Mouse (Mus musculus): ENCODE results near the gene Il21r.
A peak's percentile ranks its signal among the peaks of the same experiment; 100 is the strongest.

Il21r gene

DNA sequence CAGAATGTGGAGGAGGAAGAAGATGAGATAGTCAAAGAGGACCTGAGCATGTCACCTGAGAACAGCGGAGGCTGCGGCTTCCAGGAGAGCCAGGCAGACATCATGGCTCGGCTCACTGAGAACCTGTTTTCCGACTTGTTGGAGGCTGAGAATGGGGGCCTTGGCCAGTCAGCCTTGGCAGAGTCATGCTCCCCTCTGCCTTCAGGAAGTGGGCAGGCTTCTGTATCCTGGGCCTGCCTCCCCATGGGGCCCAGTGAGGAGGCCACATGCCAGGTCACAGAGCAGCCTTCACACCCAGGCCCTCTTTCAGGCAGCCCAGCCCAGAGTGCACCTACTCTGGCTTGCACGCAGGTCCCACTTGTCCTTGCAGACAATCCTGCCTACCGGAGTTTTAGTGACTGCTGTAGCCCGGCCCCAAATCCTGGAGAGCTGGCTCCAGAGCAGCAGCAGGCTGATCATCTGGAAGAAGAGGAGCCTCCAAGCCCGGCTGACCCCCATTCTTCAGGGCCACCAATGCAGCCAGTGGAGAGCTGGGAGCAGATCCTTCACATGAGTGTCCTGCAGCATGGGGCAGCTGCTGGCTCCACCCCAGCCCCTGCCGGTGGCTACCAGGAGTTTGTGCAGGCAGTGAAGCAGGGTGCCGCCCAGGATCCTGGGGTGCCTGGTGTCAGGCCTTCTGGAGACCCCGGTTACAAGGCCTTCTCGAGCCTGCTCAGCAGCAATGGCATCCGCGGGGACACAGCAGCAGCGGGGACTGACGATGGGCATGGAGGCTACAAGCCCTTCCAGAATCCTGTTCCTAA is 27.3 kb upstream of the Il21r start:
- no peak for DNase-seq

DNA sequence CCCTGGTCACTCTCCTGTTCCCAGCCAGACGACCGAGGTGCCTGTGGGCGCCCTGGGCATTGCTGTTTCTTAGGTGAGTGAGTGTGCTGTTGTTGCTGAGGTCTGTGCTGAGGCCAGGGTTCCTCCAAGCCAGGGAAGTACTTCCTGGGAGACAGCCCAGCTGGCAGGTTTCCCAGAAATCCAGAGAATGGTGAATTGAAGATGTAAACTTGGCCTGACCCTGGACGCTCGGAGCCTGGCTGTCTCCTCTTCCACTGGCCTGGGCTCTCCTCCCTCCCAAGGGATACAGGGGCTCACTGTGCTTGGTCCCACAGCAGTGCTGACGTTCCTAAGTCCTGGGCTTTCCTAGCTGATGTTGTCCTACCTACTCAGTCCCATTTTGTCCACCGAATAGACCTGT is 26.2 kb upstream of the Il21r start:
- peak in 1 of 2 experiments; percentile 37 for DNase-seq

DNA sequence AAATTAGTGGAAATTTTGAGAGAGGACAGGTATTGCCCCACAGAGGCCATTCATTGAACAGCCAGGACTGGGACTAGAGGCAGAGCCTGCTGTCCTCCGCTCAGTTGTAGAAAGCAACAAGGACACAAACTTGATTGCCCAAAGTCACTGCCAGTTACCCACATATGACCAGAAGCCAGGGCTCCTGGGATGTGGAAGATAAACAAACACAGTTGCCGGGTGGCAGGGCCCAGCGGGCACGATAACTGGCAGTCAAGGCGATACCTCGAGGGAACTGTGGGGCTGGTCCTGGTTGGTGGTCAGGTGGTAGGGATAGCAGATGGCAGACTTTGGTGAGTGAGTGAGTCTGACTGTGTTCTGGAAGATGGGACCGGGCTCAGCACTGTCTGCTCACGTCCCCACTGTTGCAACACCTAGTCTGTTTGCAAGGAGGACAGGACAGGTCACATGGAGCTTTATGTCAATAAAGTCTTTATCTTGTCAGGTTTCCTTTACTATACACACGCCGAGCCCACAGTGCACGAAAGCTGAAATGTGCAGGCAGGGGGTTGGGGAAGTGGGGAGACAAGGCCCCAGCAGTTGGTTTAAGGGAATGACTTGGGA is 25.6 kb upstream of the Il21r start:
- DNase-seq = peak; percentile 12 to 24

DNA sequence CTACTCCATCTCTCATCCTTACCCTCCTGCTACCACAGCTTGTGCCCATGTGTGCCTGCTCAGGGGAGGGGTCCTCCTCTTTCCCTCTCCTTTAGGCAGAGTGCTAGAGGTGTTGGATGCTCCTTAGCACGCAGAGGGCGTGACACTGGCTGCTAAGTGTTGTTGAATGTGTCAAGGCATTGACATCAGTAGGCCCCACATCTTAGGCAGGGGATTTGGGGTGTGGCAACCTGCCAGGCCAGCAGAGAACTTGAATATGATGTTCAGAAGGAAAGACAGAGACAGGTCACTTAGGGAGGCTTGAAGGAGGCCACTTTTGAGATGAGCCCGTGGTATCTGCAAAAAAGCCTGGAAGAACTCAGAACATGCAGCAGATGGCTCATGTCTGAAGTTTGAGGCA is 25.1 kb upstream of the Il21r start:
- no peak for DNase-seq

DNA sequence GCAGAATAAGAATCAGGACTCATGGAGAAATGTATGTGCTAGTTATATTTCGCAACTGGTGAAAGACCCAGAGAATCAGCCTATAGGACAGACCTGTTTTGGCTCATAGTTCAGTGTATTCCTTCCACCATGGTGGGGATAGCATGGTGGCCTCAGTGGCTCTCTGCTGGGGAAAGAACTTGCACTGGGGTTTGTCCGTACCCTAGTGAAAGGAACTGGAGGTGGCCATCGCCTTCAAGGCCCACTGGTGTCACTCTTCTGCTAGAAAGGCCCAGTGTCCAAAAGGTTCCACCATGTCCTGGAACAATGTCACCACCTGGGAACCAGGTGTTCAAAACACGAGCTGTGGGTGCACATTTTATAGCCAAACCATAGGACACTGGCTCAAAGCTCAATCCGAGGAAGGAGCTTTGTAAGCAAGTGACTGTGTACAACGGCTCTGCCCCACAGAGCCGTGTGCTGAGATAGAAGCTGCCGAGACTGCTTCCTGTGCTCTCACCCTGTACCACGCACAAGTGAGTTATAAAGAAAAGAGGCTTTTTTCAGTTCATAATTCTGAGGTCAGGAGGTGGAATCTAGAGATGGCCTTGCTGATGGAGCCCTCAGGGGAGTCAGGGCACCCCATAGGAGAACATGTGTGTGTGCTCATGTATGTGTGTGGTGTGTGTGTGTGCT is 23.5 kb upstream of the Il21r start:
- DNase-seq = no peak

DNA sequence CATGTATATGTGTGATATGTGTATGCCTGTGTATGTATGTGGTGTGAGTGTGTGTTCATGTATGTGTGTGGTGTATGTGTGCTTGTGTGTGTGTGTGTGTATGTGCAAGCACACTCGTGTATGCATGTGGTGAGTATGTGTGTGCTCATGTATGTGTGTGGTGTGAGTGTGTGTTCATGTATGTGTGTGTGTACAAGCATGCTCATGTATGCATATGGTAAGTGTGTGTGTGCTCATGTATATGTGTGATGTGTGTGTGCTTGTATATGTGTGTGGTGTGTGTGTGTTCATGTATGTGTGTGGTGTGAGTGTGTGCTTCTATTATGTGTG is 23.0 kb upstream of the Il21r start:
- DNase-seq = no peak

DNA sequence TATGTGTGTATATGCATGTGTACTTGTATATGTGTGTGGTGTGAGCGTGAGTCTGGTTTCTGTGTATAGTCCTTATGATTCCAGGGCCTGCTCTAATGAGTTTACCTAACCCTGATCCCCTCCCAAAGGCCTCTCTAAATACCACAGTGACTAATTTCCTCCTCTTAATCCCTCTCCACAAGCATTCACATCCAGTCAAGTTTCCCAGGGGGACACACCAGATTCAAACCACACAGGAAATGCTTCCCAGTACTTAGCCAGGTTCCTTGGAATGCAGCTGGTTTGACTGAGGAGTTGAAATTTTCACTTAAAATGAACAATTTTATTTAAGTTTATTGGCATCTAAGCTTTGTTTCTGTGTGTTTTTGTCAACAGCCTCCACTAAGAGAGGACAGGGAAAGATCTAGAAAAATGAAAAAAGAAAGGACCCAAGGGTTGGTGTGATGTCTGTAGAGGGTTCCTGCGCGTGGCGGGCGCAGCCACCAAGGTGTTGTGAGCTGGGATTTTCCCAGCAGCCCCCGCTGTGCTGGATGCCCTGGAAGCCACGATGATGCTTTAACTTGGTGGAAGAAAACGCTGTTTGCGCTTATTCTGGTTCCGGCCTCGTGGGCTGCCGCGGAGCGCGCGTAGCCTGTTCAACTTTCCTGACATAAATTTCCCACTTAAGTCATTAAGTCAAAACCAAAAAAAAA is 22.5 kb upstream of the Il21r start:
- peak; percentile 14 to 16 for DNase-seq

DNA sequence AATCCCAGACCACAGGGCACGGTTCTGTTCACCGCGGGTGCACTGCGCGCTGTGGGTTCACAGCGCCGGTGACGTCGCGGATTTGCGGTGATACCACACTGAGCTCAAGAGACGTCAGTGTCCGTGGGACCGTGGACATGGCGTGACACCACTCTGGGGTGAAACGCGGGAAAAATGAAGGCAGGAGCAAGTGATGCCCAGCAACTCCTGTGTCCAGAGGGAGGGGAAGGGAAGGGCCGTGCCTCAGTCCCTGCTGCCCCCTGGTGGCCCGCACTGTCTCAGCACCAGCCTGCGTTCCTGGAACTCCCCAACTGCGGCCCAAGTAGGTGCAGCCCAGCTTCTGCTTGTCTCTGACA is 21.9 kb upstream of the Il21r start:
- peak; percentile 88 for DNase-seq

DNA sequence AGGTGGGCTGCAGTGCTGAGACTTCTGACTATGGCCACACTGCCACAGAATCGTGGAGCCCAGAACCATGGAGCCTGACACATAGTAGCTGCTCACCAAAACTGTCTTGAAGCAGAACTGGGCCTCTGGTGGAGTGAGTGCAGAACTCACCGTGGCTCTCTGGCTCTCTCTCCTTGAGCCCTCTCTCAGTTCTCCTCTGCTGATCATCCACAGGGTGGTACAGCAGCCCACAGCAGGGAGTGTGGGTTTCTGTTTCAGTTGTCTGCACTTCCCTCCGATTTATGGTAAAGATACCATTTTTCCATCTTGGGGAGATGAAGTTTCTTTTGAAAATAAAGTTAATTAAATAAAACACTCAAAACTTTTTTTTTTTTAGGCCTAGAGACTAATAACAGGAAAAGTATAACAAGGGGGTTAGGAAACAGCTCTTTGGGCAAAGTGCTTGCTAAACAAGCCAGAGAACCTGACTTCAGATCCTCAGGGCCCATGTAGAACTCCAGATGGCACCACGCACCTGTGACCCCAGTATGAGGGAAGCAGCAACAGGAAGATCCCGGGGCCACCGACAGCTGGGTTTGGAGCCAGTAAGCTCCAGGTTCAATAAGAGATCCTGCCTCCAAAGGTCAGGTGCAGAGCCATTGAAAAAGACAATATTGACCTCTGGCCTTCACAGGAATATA is 19.8 kb upstream of the Il21r start:
- DNase-seq = no peak

DNA sequence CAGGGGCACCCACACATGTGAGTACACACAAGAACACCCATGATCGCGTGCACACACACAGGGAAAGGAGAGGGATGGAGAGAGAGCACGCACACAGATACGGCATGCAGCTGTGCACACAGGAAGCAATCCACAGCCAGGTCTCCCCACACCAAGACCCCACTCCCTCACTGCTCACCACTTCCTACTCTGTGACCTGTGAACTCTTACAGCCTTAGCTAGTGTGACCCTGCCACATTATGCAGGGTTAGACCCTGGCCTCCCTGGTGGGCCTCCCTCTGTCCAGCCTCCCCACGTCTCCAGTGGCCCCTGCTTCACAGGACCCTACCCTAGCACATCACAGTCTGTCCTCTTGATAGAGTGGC is 19.2 kb upstream of the Il21r start:
- no peak for DNase-seq

DNA sequence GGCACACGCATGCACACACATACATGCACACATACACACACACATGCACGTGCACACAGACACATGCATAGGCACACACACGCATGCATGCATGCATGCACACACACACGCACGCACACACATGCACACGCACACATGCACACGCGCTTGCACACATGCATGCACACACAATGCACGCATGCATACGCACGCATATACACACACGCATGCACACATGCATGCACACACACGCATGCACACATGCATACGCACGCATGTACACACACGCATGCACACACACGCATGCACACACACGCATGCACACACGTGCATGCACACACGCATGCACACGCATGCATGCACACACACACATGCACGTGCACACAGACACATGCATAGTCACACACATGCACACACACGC is 16.9 kb upstream of the Il21r start:
- no peak for DNase-seq

DNA sequence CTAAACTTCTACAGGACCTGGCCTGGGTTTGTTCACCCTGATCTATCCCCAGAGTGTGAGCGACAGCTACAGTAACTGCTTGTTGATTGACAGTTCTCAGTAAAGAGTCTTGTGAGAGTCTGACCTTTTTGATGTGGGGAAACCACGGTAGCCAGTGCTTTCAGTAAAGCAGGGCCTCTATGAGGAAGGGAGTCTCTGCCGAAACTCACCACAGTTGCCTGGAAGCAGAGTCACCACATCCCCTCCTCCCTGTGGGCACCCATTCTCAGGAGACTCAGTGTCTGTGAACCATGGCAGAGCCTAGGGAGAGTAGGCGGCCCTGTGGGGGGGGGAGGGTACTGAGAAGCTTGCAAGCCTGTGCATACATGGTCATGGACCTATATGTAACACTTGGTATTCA is 14.5 kb upstream of the Il21r start:
- DNase-seq = no peak

DNA sequence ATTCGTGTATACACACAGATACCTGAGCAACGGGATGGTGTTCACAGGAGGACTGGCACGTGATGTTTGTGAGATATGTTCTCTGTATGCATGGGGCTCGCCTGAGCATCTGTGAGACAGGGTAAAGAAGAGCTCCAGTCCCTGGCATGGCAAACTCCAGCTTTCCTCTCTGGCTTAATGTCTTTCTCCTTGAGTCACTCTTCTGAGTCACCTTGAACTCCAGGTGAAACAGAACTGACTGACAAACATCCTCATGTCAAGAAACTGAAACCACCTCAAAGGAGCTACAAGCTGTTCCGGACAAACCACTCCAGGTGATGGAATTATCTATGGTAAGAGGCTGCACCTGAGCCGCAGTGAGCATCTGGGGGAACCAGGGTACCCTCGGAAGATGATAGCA is 13.3 kb upstream of the Il21r start:
- DNase-seq = no peak

DNA sequence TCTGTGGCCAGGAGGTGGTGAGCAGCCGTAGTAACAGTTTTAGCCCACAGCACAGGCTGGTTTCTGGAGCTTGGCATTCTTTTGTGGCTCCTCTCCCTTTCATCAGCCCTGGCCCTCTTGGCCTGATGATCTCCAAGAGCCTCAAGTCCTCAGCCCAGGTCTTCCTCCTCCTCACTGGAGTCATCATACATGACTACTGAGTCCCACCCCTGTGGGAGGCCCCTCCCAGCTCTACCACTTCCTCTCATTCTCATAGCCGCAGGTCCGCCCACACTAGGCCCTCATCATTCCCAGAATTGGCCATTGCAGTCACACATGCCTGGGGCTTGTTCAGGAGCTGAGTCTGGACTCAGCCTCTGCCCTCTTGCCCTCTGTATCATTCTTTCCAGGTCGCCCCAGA is 9.4 kb upstream of the Il21r start:
- no peak for DNase-seq

DNA sequence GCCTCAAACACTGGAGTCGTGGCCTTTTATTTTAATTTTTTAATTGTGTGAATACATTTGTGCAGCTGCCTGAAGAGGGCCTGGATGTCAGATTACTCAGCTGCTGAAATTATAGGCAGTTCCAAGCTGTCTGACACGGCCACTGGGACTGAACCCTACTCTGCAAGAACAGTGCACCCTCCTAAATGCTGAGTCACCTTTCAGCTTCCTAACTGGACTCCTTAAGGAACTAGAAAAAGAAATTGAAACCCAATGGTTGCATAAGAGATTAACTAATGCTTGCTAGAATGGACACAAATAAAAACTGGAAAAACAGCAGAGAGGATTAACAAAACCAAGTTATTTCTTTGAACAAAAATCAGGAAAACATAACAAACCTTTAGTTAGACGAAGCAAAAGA is 6.8 kb upstream of the Il21r start:
- no peak for DNase-seq

DNA sequence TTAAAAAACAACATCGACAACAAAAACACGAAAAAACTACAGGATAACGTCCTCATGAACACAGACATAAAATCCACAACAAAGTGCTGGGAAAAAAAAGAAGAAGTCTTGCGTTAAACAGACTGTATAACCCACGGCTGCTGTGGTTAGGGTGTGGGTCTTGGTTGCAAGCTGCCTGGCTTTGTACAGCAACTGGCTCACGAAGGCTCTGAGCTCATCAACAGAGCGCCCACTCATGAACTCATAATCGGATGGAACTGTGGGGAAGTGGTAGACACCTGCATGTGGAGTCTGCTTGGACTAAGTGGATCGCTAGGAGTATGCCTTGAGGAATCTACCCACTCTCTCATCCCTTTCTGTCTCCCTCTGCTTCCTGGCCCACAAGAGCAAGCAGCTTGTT is 6.1 kb upstream of the Il21r start:
- DNase-seq = no peak

DNA sequence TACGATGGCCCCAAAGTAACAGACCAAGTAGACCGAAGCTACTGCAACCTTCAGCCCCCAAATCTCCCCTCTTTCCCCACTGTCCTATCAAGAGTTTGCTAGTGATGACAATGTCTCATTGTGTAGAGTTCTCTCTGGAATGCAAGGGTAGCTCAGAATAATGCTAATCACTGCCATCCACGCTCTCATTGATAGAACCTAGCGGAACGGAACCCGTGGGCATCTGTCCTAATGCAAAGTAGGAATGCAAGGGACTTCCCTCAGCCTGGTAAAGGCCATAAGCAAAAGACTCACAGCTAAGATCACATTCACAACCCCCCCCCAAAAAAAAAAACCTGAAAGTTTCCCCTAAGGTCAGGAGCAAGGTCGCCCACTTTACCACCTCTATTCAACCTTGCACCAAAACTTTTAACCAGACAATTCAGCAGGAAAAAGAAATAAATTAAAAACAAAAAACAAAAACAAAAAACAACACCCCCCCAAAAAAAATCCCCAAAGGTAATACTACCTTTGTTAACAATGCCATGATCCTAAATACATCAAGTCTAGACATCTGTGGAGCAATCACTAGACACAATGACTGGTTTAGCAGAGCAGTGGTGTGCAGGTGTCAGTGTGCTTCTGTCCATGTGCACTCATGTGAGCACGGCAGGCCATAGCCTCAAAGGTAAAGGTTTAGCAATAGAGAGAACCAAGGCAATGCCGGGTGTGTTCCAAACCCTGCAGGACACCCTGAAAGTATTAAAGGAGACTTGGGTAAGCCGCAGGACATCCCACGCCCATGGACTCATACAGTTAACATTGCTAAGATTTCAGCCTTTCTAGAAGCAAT is 5.5 kb upstream of the Il21r start:
- no peak for DNase-seq

DNA sequence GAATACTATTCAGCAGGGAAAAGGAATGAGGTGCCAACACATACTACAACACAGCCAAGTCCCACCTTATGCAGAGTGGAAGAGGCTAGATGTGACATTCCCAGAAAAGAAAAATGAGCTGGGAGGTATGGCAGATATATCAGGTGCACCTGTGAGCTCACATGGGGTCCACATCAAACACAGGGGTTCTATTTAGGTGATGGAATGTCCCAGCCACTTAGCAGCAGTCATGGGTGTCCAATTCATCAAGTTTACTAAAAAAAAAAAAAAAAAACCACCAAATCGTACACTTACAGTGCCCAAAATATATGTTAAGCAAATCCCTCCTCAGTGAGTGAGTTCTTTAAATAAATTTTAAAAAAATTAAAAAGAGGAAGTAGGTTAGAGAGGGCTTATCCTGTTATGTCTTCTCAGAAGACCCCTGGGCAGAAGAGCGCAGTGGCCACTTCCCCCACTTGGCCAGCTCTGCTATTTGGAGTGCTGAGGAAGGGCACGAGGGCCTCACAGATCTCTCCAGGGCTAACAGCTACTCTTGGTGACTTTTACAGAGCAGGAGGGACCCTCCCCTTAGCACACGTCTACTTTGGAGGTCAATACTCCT is 3.8 kb upstream of the Il21r start:
- DNase-seq = no peak

DNA sequence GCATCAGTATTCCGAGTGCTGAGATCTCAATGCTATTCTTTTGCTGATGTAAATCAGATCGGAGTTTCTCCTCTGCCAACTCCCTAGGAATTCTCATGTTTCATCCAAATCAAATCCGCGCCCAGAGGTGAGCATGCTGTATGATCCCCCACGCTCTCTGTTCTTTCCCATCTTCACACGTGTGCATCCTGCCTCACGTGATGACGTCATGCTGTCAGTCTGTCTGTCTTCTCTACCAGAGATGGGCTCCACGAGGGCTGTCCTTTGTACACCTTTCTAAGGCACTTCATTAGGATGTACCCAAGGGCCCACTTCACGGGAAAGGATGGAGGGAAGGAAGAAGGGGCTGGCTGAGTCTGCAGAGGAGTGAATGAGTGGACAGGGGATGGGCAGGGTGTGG is 3.1 kb upstream of the Il21r start:
- DNase-seq = no peak

DNA sequence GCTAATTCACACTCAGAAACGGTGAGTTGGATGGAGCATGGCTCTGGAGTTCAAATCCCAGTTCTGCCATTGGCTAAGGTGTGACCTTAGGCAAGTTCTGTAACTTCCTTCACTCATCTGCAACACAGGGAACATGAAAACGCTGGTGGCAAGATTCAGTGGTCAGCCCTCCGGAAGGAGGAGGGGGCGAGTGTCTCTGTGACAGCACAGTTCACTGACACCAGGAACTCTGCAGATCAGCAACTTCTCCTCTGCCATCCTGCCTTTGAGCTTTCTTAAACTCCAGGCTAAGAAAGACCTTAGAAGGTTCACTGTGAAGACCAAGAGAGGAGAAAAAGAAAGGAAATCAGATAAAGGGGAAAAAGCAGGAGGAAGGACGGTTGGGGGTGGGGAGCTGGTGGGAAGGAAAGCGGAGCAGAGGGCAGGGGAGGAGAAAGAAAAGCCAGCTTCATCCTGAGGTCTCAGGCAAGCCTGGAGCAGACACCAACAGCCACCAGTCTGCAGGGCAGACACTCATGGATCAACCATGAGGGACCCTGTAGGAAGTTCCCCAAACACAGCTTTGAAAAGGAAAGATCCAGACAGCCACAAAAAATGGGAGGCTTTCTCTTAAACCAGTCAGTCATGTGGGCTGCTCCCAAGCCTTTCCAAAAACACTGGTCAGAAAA is 2.5 kb upstream of the Il21r start:
- DNase-seq = no peak

DNA sequence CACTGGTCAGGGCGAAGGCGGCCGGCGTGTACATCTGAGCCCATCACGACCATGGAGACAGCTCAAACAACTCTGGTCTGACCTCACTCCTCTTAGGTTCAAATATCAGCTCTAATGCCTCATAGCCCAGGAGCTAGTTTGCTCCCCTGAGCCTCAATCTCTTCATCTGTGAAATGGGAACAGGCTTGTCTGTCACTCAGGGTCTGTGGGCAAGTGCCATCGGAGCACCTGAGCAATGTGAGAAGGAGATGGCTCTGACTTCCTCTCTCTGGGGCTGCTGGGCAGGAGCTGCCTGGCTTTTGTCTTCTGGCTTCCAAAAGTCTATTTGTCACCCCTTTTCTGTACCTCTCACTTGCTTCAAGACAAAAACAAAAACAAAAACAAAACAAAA is 2.0 kb upstream of the Il21r start:
- DNase-seq = no peak

All from cerebellum, postnatal 36 days (tissue).